Mouse (Mus musculus): Measurements from ENCODE around the gene Acvrl1.

The Acvrl1 gene

GRCm38 (mm10) chr15:101142672-101143071, 14.3 kb downstream of the Acvrl1 start:
- no peak for DNase-seq (ENCODE audit: low spot score)

GRCm38 (mm10) chr15:101143494-101143893, 15.2 kb downstream of the Acvrl1 start:
- DNase-seq (ENCODE audit: low spot score), result no peak

- no peak for DNase-seq (ENCODE audit: low spot score)
Measured at GRCm38 (mm10) chr15:101144176-101144575, 15.9 kb downstream of the Acvrl1 start.

- DNase-seq (ENCODE audit: low spot score), result no peak
Measured at GRCm38 (mm10) chr15:101144779-101145178, 16.5 kb downstream of the Acvrl1 start.

- DNase-seq (ENCODE audit: low spot score), result peak; percentile 71
Measured at GRCm38 (mm10) chr15:101145424-101146099, 17.2 kb downstream of the Acvrl1 start.

- no peak for DNase-seq (ENCODE audit: low spot score)
Measured at GRCm38 (mm10) chr15:101146100-101146965, 18.0 kb downstream of the Acvrl1 start.

- no peak for DNase-seq (ENCODE audit: low spot score)
Measured at GRCm38 (mm10) chr15:101147115-101147909, 19.0 kb downstream of the Acvrl1 start.

GRCm38 (mm10) chr15:101147910-101148273, 19.6 kb downstream of the Acvrl1 start:
- no peak for DNase-seq (ENCODE audit: low spot score)

GRCm38 (mm10) chr15:101148604-101149003, 20.3 kb downstream of the Acvrl1 start:
- no peak for DNase-seq (ENCODE audit: low spot score)

- DNase-seq (ENCODE audit: low spot score), result no peak
Measured at GRCm38 (mm10) chr15:101151409-101152261, 23.3 kb downstream of the Acvrl1 start.

- no peak for DNase-seq (ENCODE audit: low spot score)
Measured at GRCm38 (mm10) chr15:101154700-101155616, 26.6 kb downstream of the Acvrl1 start.

- no peak for DNase-seq (ENCODE audit: low spot score)
Measured at GRCm38 (mm10) chr15:101160128-101160527, 31.8 kb downstream of the Acvrl1 start.

- no peak for DNase-seq (ENCODE audit: low spot score)
Measured at GRCm38 (mm10) chr15:101160591-101160990, 32.3 kb downstream of the Acvrl1 start.

- no peak for DNase-seq (ENCODE audit: low spot score)
Measured at GRCm38 (mm10) chr15:101161534-101161933, 33.2 kb downstream of the Acvrl1 start.

- no peak for DNase-seq (ENCODE audit: low spot score)
Measured at GRCm38 (mm10) chr15:101163056-101163458, 34.7 kb downstream of the Acvrl1 start.

- no peak for DNase-seq (ENCODE audit: low spot score)
Measured at GRCm38 (mm10) chr15:101163854-101164253, 35.5 kb downstream of the Acvrl1 start.

GRCm38 (mm10) chr15:101164291-101164690, 36.0 kb downstream of the Acvrl1 start:
- no peak for DNase-seq (ENCODE audit: low spot score)

- DNase-seq (ENCODE audit: low spot score), result no peak
Measured at GRCm38 (mm10) chr15:101165658-101166437, 37.5 kb downstream of the Acvrl1 start.

GRCm38 (mm10) chr15:101167553-101167952, 39.2 kb downstream of the Acvrl1 start:
- no peak for DNase-seq (ENCODE audit: low spot score)

GRCm38 (mm10) chr15:101169910-101170309, 41.6 kb downstream of the Acvrl1 start:
- DNase-seq (ENCODE audit: low spot score), result no peak
